In genomic region chr2:132051798-132052197, GRCm38 (mm10) we compare ENCODE assay signal across 22 mouse cellular contexts. TPM values are rescaled to one million over a fixed set of nuclear protein-coding genes. Genes with fewer than 3 reads are reported as not detected.
DNase-seq lines count a peak whose midpoint lies in the region; ATAC-seq lines count a peak whose summit lies in the region.
"Had no signal": no experiment of that assay in that cellular context is flagged by ENCODE, and none has a peak within 500 bp of the region (broad histone marks: within the 10 kb centered on the region; RNA-seq: fewer than 3 reads in every experiment).

No protein-coding gene starts in this region.

- DNase-seq in A20 (ENCODE audit: low read depth, low spot score): peak; percentile 49
- DNase-seq in CD4-positive, CD25-positive, alpha-beta regulatory T cell, adult 2 months (ENCODE audit: low read depth, low spot score): peak; percentile 31
- peak; percentile 57 for DNase-seq in induced T-regulatory cell, adult 2 months (ENCODE audit: low read depth)
- no peak for DNase-seq in embryo, embryonic 10 days (ENCODE audit: low spot score)
- DNase-seq in right cerebral cortex, adult 18-20 months: no peak
- no peak for DNase-seq in ovary, adult 18-20 months (ENCODE audit: low spot score)
- DNase-seq: adrenal gland, postnatal 10 days; cerebellum, adult 11 months; cerebellum, postnatal 25 days; gastrocnemius, postnatal 14 days; heart, postnatal 10 days; kidney, adult 9 months; kidney, postnatal 4 days; layer of hippocampus, adult 9-11 months; left cerebral cortex, postnatal 4 days; lung, postnatal 10 days; midbrain, embryonic 14.5 days; retina, postnatal 1 day; right cerebral cortex, postnatal 4 days; thymus, postnatal 14 days had no signal

- ATAC-seq in megakaryocyte progenitor cell, adult 5-6 weeks (replicated peaks; ENCODE audit: poor library complexity): peak; percentile 58
- ATAC-seq: inflammation-experienced regulatory T-cells, adult 6 months had no signal

RNA-seq across cellular contexts. Expression of gene Rassf2, which starts 21.7 kb away (rescaled TPM):
- 32.9 and 42.8 TPM in 2 replicates for total RNA-seq in megakaryocyte progenitor cell, adult 5-6 weeks (2015)
- 65.5 and 71.5 TPM in 2 replicates for total RNA-seq in megakaryocyte progenitor cell, adult 5-6 weeks (2017)

Comparison
In these comparisons a context has a peak if more than half of its experiments do, and no peak if none do; other contexts are left out.
1. DNase-seq: peak in A20 (single experiment), CD4-positive, CD25-positive, alpha-beta regulatory T cell, adult 2 months (single experiment) and induced T-regulatory cell, adult 2 months (single experiment); none in embryo, embryonic 10 days (single experiment), right cerebral cortex, adult 18-20 months (single experiment) and ovary, adult 18-20 months (single experiment).